Comparison of ENCODE assay signal across 9 mouse cellular contexts in the genomic region with DNA sequence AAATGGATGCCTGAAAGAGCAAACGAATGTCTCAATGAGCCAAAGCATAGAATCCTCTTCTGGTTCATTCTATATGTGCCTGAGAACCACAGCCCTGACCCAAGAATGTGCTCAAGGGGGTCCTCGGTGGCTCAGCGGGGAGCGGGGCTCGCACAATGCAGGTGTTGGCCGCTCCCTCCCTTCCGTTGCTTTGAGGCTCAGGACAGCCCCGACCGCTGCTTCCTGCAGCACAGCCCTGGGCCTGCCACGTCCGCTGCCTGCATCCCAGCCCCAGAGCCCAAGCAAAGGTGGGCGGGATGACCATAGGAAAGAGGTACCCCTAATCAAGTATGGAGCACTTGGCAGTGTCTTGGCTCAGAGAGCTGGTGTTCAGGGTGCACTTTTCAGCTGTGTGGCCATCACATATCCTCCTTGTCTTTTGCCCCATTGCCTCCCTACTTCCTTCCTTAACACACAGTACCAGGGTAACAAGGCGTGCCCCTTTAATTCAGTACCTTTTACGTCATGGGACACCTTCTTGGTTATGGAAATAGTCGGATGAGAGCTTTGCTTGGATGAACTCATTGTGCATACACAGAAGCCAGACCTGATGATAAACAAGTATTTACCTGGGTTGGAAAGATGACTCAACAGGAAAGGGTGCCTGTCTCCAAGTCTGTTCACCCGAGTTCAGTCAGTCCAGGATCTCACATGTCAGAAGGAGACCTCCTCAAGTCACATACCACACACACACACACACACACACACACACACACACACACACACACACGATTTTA. TPM values are rescaled to one million over a fixed set of nuclear protein-coding genes. Genes with fewer than 3 reads are reported as not detected.
DNase-seq lines count a peak whose midpoint lies in the region; ATAC-seq lines count a peak whose summit lies in the region.
"Had no signal": no experiment of that assay in that cellular context is flagged by ENCODE, and none has a peak within 500 bp of the region (broad histone marks: within the 10 kb centered on the region; RNA-seq: fewer than 3 reads in every experiment).

No protein-coding gene starts in this region.

- peaks cover 26% of the 10 kb centered on the region for H3K27me3 ChIP-seq in heart, embryonic 14.5 days (ENCODE audit: control insufficient read depth, insufficient read depth, low read length)
- H3K27me3 ChIP-seq in embryonic facial prominence, embryonic 13.5 days = peaks cover 29% of the 10 kb centered on the region
- peaks cover 6% of the 10 kb centered on the region; the same call in 1 of the 2 replicates for H3K27me3 ChIP-seq in limb, embryonic 11.5 days (ENCODE audit: control insufficient read depth, insufficient read depth, low read length)
- H3K27me3 ChIP-seq in neural tube, embryonic 15.5 days (replicated peaks) = peaks cover 20% of the 10 kb centered on the region
- H3K27me3 ChIP-seq: CH12.LX had no signal

- H3K4me3 ChIP-seq in heart, embryonic 14.5 days (ENCODE audit: control insufficient read depth in 1 of 2, insufficient read depth in 1 of 2, low read depth in 1 of 2, low read length in 2 of 2) = no peak overlapping the region
- H3K4me3 ChIP-seq in embryonic facial prominence, embryonic 13.5 days = peak overlapping the region; percentile 10; the same call in 1 of the 2 replicates
- H3K4me3 ChIP-seq in limb, embryonic 11.5 days (ENCODE audit: low read depth, low read length) = no peak overlapping the region
- H3K4me3 ChIP-seq in neural tube, embryonic 15.5 days (replicated peaks) = peak overlapping the region; percentile 18

- DNase-seq in heart, adult 18-20 months = no peak
- DNase-seq in limb, embryonic 11.5 days (ENCODE audit: low spot score) = no peak
- no peak for DNase-seq in gastrocnemius, adult 18-20 months (ENCODE audit: low spot score)
- DNase-seq in left cerebral cortex, adult 8-10 months (ENCODE audit: low spot score in 2 of 2) = no peak
- no peak for DNase-seq in layer of hippocampus, adult 8-10 months (ENCODE audit: low spot score in 2 of 2)

- peaks cover 6 to 7% of the 10 kb centered on the region in 2 experiments for H3K4me1 ChIP-seq in heart, embryonic 14.5 days (ENCODE audit: control insufficient read depth in 2 of 2, insufficient read depth in 2 of 2, low read length in 2 of 2)
- H3K4me1 ChIP-seq in embryonic facial prominence, embryonic 13.5 days = 0 out of 2 replicates have a peak, but pooled peaks cover 8% of the 10 kb centered on the region
- peaks cover 3% of the 10 kb centered on the region; the same call in 1 of the 2 replicates for H3K4me1 ChIP-seq in limb, embryonic 11.5 days (ENCODE audit: control insufficient read depth, insufficient read depth, low read length)
- H3K4me1 ChIP-seq in neural tube, embryonic 15.5 days = peaks cover 9% of the 10 kb centered on the region

- 23% methylated on average over 17 of the region's 17 CpGs for WGBS in heart, embryonic 14.5 days
- WGBS in embryonic facial prominence, embryonic 13.5 days = 21% methylated on average over 17 of the region's 17 CpGs
- WGBS in limb, embryonic 11.5 days = 24% methylated on average over 17 of the region's 17 CpGs
- WGBS in neural tube, embryonic 15.5 days = 29% methylated on average over 17 of the region's 17 CpGs

- ATAC-seq in heart, embryonic 14.5 days (ENCODE audit: insufficient number of reproducible peaks, insufficient read depth, low FRiP score, low read depth) = no peak
- ATAC-seq in embryonic facial prominence, embryonic 13.5 days (ENCODE audit: insufficient number of reproducible peaks, insufficient read depth, low FRiP score, low TSS enrichment, low read depth) = no peak
- ATAC-seq in limb, embryonic 11.5 days (ENCODE audit: insufficient number of reproducible peaks, low FRiP score, low TSS enrichment, low read depth) = no peak
- 0 out of 2 replicates have a peak, but pooled peaks have one; percentile 29 for ATAC-seq in neural tube, embryonic 15.5 days (ENCODE audit: low FRiP score)

- H3K27ac ChIP-seq in heart, embryonic 14.5 days (replicated peaks in 1 of 2; ENCODE audit: control insufficient read depth in 1 of 2, insufficient read depth in 1 of 2, low read depth in 2 of 2, low read length in 2 of 2) = no peak overlapping the region
- no peak overlapping the region for H3K27ac ChIP-seq in embryonic facial prominence, embryonic 13.5 days
- H3K27ac ChIP-seq in limb, embryonic 11.5 days (replicated peaks; ENCODE audit: low read depth, low read length) = no peak overlapping the region
- no peak overlapping the region for H3K27ac ChIP-seq in neural tube, embryonic 15.5 days (replicated peaks)

- peak overlapping the region; percentile 26 for H3K4me2 ChIP-seq in heart, embryonic 14.5 days (ENCODE audit: low read length)
- H3K4me2 ChIP-seq in embryonic facial prominence, embryonic 13.5 days = peak overlapping the region; percentile 48
- peak overlapping the region; percentile 18 for H3K4me2 ChIP-seq in limb, embryonic 11.5 days (ENCODE audit: low read depth, severe bottlenecking)
- H3K4me2 ChIP-seq in neural tube, embryonic 15.5 days = peak overlapping the region; percentile 46

- no peak overlapping the region for H3K9ac ChIP-seq in heart, embryonic 14.5 days (ENCODE audit: low read length)
- 0 out of 2 replicates have a peak overlapping the region, but pooled peaks have one; percentile 44 for H3K9ac ChIP-seq in embryonic facial prominence, embryonic 13.5 days
- H3K9ac ChIP-seq in limb, embryonic 11.5 days (ENCODE audit: low read length) = peak overlapping the region; percentile 34; the same call in 1 of the 2 replicates
- H3K9ac ChIP-seq in neural tube, embryonic 15.5 days (replicated peaks) = no peak overlapping the region

- no peaks in the 10 kb centered on the region for H3K9me3 ChIP-seq in heart, embryonic 14.5 days (ENCODE audit: control insufficient read depth, low read length)
- no peaks in the 10 kb centered on the region for H3K9me3 ChIP-seq in embryonic facial prominence, embryonic 13.5 days
- no peaks in the 10 kb centered on the region for H3K9me3 ChIP-seq in limb, embryonic 11.5 days (ENCODE audit: control insufficient read depth, low read length)
- no peaks in the 10 kb centered on the region for H3K9me3 ChIP-seq in neural tube, embryonic 15.5 days (replicated peaks)

- no peaks in the 10 kb centered on the region for H3K36me3 ChIP-seq in heart, embryonic 14.5 days (ENCODE audit: control insufficient read depth, insufficient read depth, low read length)
- no peaks in the 10 kb centered on the region for H3K36me3 ChIP-seq in embryonic facial prominence, embryonic 13.5 days
- no peaks in the 10 kb centered on the region for H3K36me3 ChIP-seq in limb, embryonic 11.5 days (ENCODE audit: control insufficient read depth, insufficient read depth, low read length)
- H3K36me3 ChIP-seq in neural tube, embryonic 15.5 days = no peaks in the 10 kb centered on the region

RNA-seq across cellular contexts. Expression of gene Mycl, which starts 11.8 kb away (rescaled TPM):
- 0.35 and 0.63 TPM in 2 replicates for polyA plus RNA-seq in heart, embryonic 14.5 days (2014; fragmentation: Nextera tagmentation; extraction: Ambion mirVana)
- total RNA-seq in heart, adult 18-20 months (2021) = under 1 TPM; 0.25 to 0.87 TPM
- polyA plus RNA-seq in embryonic facial prominence, embryonic 13.5 days (2015; fragmentation: Nextera tagmentation; extraction: Ambion mirVana) = 29.4 and 33.4 TPM in 2 replicates
- polyA plus RNA-seq in limb, embryonic 11.5 days (2014; fragmentation: Nextera tagmentation; extraction: Ambion mirVana) = 32.8 and 39.0 TPM in 2 replicates
- 38.2 and 52.3 TPM in 2 replicates for polyA plus RNA-seq in neural tube, embryonic 15.5 days (2015; fragmentation: Nextera tagmentation; extraction: Ambion mirVana)
- under 1 TPM; 0.12 to 0.64 TPM for total RNA-seq in gastrocnemius, adult 18-20 months (2021)
- total RNA-seq in left cerebral cortex, adult 8-10 months (2022) = 10 to 100 TPM; 12.1 to 13.1 (median 12.4) TPM
- 10 to 100 TPM; 25.0 to 29.0 (median 27.5) TPM for total RNA-seq in layer of hippocampus, adult 8-10 months (2022)

RNA-seq across cellular contexts. Expression of gene Mfsd2a, which starts 22.7 kb away (rescaled TPM):
- polyA plus RNA-seq in heart, embryonic 14.5 days (2014; fragmentation: Nextera tagmentation; extraction: Ambion mirVana) = 0.38 and 0.42 TPM in 2 replicates
- 1 to 10 TPM in 1 of 2 experiments, not detected in 1; 2.8 TPM for total RNA-seq in heart, adult 18-20 months (2021)
- polyA plus RNA-seq in embryonic facial prominence, embryonic 13.5 days (2015; fragmentation: Nextera tagmentation; extraction: Ambion mirVana) = 5.1 and 6.6 TPM in 2 replicates
- polyA plus RNA-seq in limb, embryonic 11.5 days (2014; fragmentation: Nextera tagmentation; extraction: Ambion mirVana) = 7.5 and 8.7 TPM in 2 replicates
- 23.3 and 29.3 TPM in 2 replicates for polyA plus RNA-seq in neural tube, embryonic 15.5 days (2015; fragmentation: Nextera tagmentation; extraction: Ambion mirVana)
- under 1 TPM; 0.39 to 0.81 TPM for total RNA-seq in gastrocnemius, adult 18-20 months (2021)
- 10 to 100 TPM; 16.4 to 24.8 (median 20.1) TPM for total RNA-seq in left cerebral cortex, adult 8-10 months (2022)
- 10 to 100 TPM; 26.7 to 32.6 (median 30.9) TPM for total RNA-seq in layer of hippocampus, adult 8-10 months (2022)

RNA-seq across cellular contexts. Expression of gene Trit1, which starts 32.7 kb away (rescaled TPM):
- 11.1 and 12.1 TPM in 2 replicates for polyA plus RNA-seq in heart, embryonic 14.5 days (2014; fragmentation: Nextera tagmentation; extraction: Ambion mirVana)
- total RNA-seq in heart, adult 18-20 months (2021) = 1 to 10 TPM; 4.9 to 5.5 TPM
- polyA plus RNA-seq in embryonic facial prominence, embryonic 13.5 days (2015; fragmentation: Nextera tagmentation; extraction: Ambion mirVana) = 19.7 and 20.8 TPM in 2 replicates
- 16.7 and 21.6 TPM in 2 replicates for polyA plus RNA-seq in limb, embryonic 11.5 days (2014; fragmentation: Nextera tagmentation; extraction: Ambion mirVana)
- 21.0 and 21.9 TPM in 2 replicates for polyA plus RNA-seq in neural tube, embryonic 15.5 days (2015; fragmentation: Nextera tagmentation; extraction: Ambion mirVana)
- 1 to 10 TPM; 6.5 to 6.8 TPM for total RNA-seq in gastrocnemius, adult 18-20 months (2021)
- total RNA-seq in left cerebral cortex, adult 8-10 months (2022) = 10 to 100 TPM; 16.0 to 20.3 (median 18.8) TPM
- 10 to 100 TPM; 24.4 to 27.4 (median 26.6) TPM for total RNA-seq in layer of hippocampus, adult 8-10 months (2022)

Comparison
In these comparisons a context has a peak if more than half of its experiments do, and no peak if none do; other contexts are left out.
1. H3K4me3 ChIP-seq: peak in embryonic facial prominence, embryonic 13.5 days (single experiment) and neural tube, embryonic 15.5 days (single experiment); none in heart, embryonic 14.5 days (0 of 2) and limb, embryonic 11.5 days (single experiment).
2. H3K9ac ChIP-seq: peak in embryonic facial prominence, embryonic 13.5 days (single experiment) and limb, embryonic 11.5 days (single experiment); none in heart, embryonic 14.5 days (single experiment) and neural tube, embryonic 15.5 days (single experiment).
3. RNA of gene Mycl, which starts 11.8 kb away (total RNA-seq): 25.0 to 29.0 TPM in layer of hippocampus, adult 8-10 months and 12.1 to 13.1 TPM in left cerebral cortex, adult 8-10 months; 0.25 to 0.87 TPM in heart, adult 18-20 months and 0.12 to 0.64 TPM in gastrocnemius, adult 18-20 months; every median in the first group is over 4 times any median in the second.
4. RNA of gene Mfsd2a, which starts 22.7 kb away (total RNA-seq): 26.7 to 32.6 TPM in layer of hippocampus, adult 8-10 months and 16.4 to 24.8 TPM in left cerebral cortex, adult 8-10 months; 2.8 TPM in heart, adult 18-20 months and 0.39 to 0.81 TPM in gastrocnemius, adult 18-20 months; every median in the first group is over 4 times any median in the second.
5. Peak in every context shown above with its lines, with median percentiles within 50 percentile points of each other: H3K4me2 ChIP-seq.